In genomic region chr2:130914873-130915272, GRCm38 (mm10) we compare ENCODE assay signal across 18 mouse cellular contexts. TPM values are rescaled to one million over a fixed set of nuclear protein-coding genes. Genes with fewer than 3 reads are reported as not detected.
DNase-seq lines count a peak whose midpoint lies in the region; ATAC-seq and TF ChIP-seq lines count a peak whose summit lies in the region.
"Had no signal": no experiment of that assay in that cellular context is flagged by ENCODE, and none has a peak within 500 bp of the region (broad histone marks: within the 10 kb centered on the region; RNA-seq: fewer than 3 reads in every experiment).

No protein-coding gene starts in this region.

- H3K36me3 ChIP-seq in hindbrain, postnatal 0 days (ENCODE audit: insufficient read depth, low read length) = no peaks in the 10 kb centered on the region
- no peaks in the 10 kb centered on the region for H3K36me3 ChIP-seq in hindbrain, embryonic 16.5 days (ENCODE audit: control insufficient read depth, insufficient read depth, low read length)
- no peaks in the 10 kb centered on the region for H3K36me3 ChIP-seq in embryonic facial prominence, embryonic 10.5 days (replicated peaks)
- no peaks in the 10 kb centered on the region for H3K36me3 ChIP-seq in forebrain, embryonic 16.5 days (ENCODE audit: control insufficient read depth, insufficient read depth)
- H3K36me3 ChIP-seq: limb, embryonic 12.5 days; midbrain, embryonic 10.5 days; stomach, embryonic 15.5 days had no signal

- H3K27me3 ChIP-seq in hindbrain, postnatal 0 days (ENCODE audit: insufficient read depth, low read length) = no peaks in the 10 kb centered on the region
- no peaks in the 10 kb centered on the region for H3K27me3 ChIP-seq in hindbrain, embryonic 16.5 days (replicated peaks; ENCODE audit: control insufficient read depth, insufficient read depth, low read length)
- H3K27me3 ChIP-seq in embryonic facial prominence, embryonic 10.5 days (replicated peaks; ENCODE audit: low read depth, poor library complexity, severe bottlenecking) = no peaks in the 10 kb centered on the region
- no peaks in the 10 kb centered on the region for H3K27me3 ChIP-seq in forebrain, embryonic 16.5 days (replicated peaks; ENCODE audit: control insufficient read depth, insufficient read depth, low read length)
- H3K27me3 ChIP-seq: limb, embryonic 12.5 days; stomach, embryonic 15.5 days had no signal

- H3K27ac ChIP-seq in hindbrain, postnatal 0 days = no peak overlapping the region
- H3K27ac ChIP-seq in hindbrain, embryonic 16.5 days (ENCODE audit: low read depth, low read length) = no peak overlapping the region
- 0 out of 2 replicates have a peak overlapping the region, but pooled peaks have one; percentile 44 for H3K27ac ChIP-seq in embryonic facial prominence, embryonic 10.5 days (replicated peaks)
- H3K27ac ChIP-seq in olfactory bulb, adult 2 months (ENCODE audit: insufficient read depth, low read depth, low read length) = peak overlapping the region; percentile 52; the same call in 1 of the 2 replicates
- H3K27ac ChIP-seq in forebrain, embryonic 16.5 days (ENCODE audit: low read length) = no peak overlapping the region
- H3K27ac ChIP-seq: hindbrain, embryonic 14.5 days; limb, embryonic 12.5 days; midbrain, embryonic 10.5 days; stomach, embryonic 15.5 days had no signal

- no peak for TF ChIP-seq CTCF in hindbrain, postnatal 0 days (IDR thresholded peaks at IDR 0.05; ENCODE audit: low read depth)
- TF ChIP-seq CTCF in olfactory bulb, adult 2 months (IDR thresholded peaks at IDR 0.05; ENCODE audit: insufficient read depth, low read depth, low read length) = no peak

- H3K4me1 ChIP-seq in hindbrain, postnatal 0 days (ENCODE audit: insufficient read depth, low read length) = 0 out of 2 replicates have a peak, but pooled peaks cover 4% of the 10 kb centered on the region
- H3K4me1 ChIP-seq in hindbrain, embryonic 16.5 days (ENCODE audit: control insufficient read depth, insufficient read depth, low read depth, low read length) = no peaks in the 10 kb centered on the region
- peaks cover 18% of the 10 kb centered on the region for H3K4me1 ChIP-seq in embryonic facial prominence, embryonic 10.5 days
- H3K4me1 ChIP-seq in olfactory bulb, adult 2 months (ENCODE audit: control insufficient read depth, insufficient read depth, low read length) = peaks cover 4% of the 10 kb centered on the region; the same call in 1 of the 2 replicates
- peaks cover 4% of the 10 kb centered on the region; the same call in 1 of the 2 replicates for H3K4me1 ChIP-seq in forebrain, embryonic 16.5 days (replicated peaks; ENCODE audit: control insufficient read depth, insufficient read depth, low read length)
- H3K4me1 ChIP-seq: midbrain, embryonic 10.5 days; stomach, embryonic 15.5 days had no signal

- no peak overlapping the region for H3K4me3 ChIP-seq in hindbrain, postnatal 0 days (ENCODE audit: low read length)
- H3K4me3 ChIP-seq in hindbrain, embryonic 16.5 days (ENCODE audit: low read length) = no peak overlapping the region
- H3K4me3 ChIP-seq in embryonic facial prominence, embryonic 10.5 days = no peak overlapping the region
- H3K4me3 ChIP-seq in olfactory bulb, adult 2 months (ENCODE audit: insufficient read depth, low read depth, low read length) = no peak overlapping the region
- no peak overlapping the region for H3K4me3 ChIP-seq in forebrain, embryonic 16.5 days (replicated peaks; ENCODE audit: low read length)
- H3K4me3 ChIP-seq: erythroblast, embryonic 14.5 days; limb, embryonic 12.5 days; midbrain, embryonic 10.5 days; stomach, embryonic 15.5 days had no signal

- TF ChIP-seq POLR2A in olfactory bulb, adult 2 months (IDR thresholded peaks at IDR 0.05; ENCODE audit: insufficient read depth, low read depth, low read length) = no peak

- WGBS in hindbrain, postnatal 0 days = 74% methylated on average over 1 of the region's 1 CpGs
- 74% methylated on average over 1 of the region's 1 CpGs for WGBS in hindbrain, embryonic 16.5 days
- 68% methylated on average over 1 of the region's 1 CpGs for WGBS in embryonic facial prominence, embryonic 10.5 days
- 71% methylated on average over 1 of the region's 1 CpGs for WGBS in olfactory bulb, adult 2 months
- WGBS in forebrain, embryonic 16.5 days = 96% methylated on average over 1 of the region's 1 CpGs

- H3K9ac ChIP-seq in hindbrain, postnatal 0 days (replicated peaks; ENCODE audit: low read length) = no peak overlapping the region
- no peak overlapping the region for H3K9ac ChIP-seq in hindbrain, embryonic 16.5 days (ENCODE audit: low read depth, low read length)
- no peak overlapping the region for H3K9ac ChIP-seq in forebrain, embryonic 16.5 days (replicated peaks; ENCODE audit: low read depth, low read length)
- H3K9ac ChIP-seq: hindbrain, embryonic 14.5 days; limb, embryonic 12.5 days; stomach, embryonic 15.5 days had no signal

- no peaks in the 10 kb centered on the region for H3K9me3 ChIP-seq in hindbrain, postnatal 0 days (ENCODE audit: low read length)
- no peaks in the 10 kb centered on the region for H3K9me3 ChIP-seq in hindbrain, embryonic 16.5 days (ENCODE audit: control insufficient read depth, low read length)
- no peaks in the 10 kb centered on the region for H3K9me3 ChIP-seq in embryonic facial prominence, embryonic 10.5 days
- H3K9me3 ChIP-seq in forebrain, embryonic 16.5 days (ENCODE audit: control insufficient read depth, low read length) = no peaks in the 10 kb centered on the region
- H3K9me3 ChIP-seq: G1E; limb, embryonic 12.5 days; midbrain, embryonic 10.5 days; stomach, embryonic 15.5 days had no signal

- no peak for DNase-seq in hindbrain, postnatal 0 days (ENCODE audit: low spot score)
- DNase-seq in lung, postnatal 36 days = peak; percentile 31
- DNase-seq in lung, postnatal 14 days = no peak
- no peak for DNase-seq in embryonic facial prominence, embryonic 10.5 days (ENCODE audit: low spot score)
- DNase-seq: adrenal gland, postnatal 10 days; cerebellum, postnatal 14 days; kidney, adult 2 months; kidney, postnatal 36 days; lung, adult 2 months had no signal

- no peak overlapping the region for H3K4me2 ChIP-seq in hindbrain, postnatal 0 days (ENCODE audit: low read depth, low read length)
- no peak overlapping the region for H3K4me2 ChIP-seq in hindbrain, embryonic 16.5 days (ENCODE audit: low read length)
- H3K4me2 ChIP-seq in forebrain, embryonic 16.5 days (ENCODE audit: low read length) = no peak overlapping the region
- H3K4me2 ChIP-seq: hindbrain, embryonic 14.5 days; limb, embryonic 12.5 days; stomach, embryonic 15.5 days had no signal

- 0 out of 2 replicates have a peak, but pooled peaks have one; percentile 29 for ATAC-seq in hindbrain, postnatal 0 days
- no peak for ATAC-seq in hindbrain, embryonic 16.5 days
- no peak for ATAC-seq in forebrain, embryonic 16.5 days

RNA-seq across cellular contexts. Expression of gene Atrn, which starts 8.6 kb away (rescaled TPM):
- total RNA-seq in hindbrain, postnatal 0 days (2014; rRNA removed) = 76.4 and 78.4 TPM in 2 replicates
- polyA plus RNA-seq in hindbrain, postnatal 0 days (2015; fragmentation: Nextera tagmentation; extraction: Ambion mirVana) = 11.2 and 12.6 TPM in 2 replicates
- 12.0 and 13.1 TPM in 2 replicates for polyA plus RNA-seq in hindbrain, embryonic 16.5 days (2015; fragmentation: Nextera tagmentation; extraction: Ambion mirVana)
- polyA plus RNA-seq in embryonic facial prominence, embryonic 10.5 days (2016; fragmentation: Nextera tagmentation; extraction: Ambion mirVana) = 6.0 and 6.2 TPM in 2 replicates
- polyA plus RNA-seq in olfactory bulb, adult 2 months (2012; ENCODE audit: insufficient read depth, insufficient read length, low replicate concordance, missing spikeins) = 69.6 TPM in 1 of 2 replicates, not detected in the other
- polyA plus RNA-seq in forebrain, embryonic 16.5 days (2015; fragmentation: Nextera tagmentation; extraction: Ambion mirVana) = 12.2 and 14.8 TPM in 2 replicates

RNA-seq across cellular contexts. Expression of gene 4930402H24Rik, which starts 8.7 kb away (rescaled TPM):
- 131 and 188 TPM in 2 replicates for total RNA-seq in hindbrain, postnatal 0 days (2014; rRNA removed)
- 57.2 and 57.6 TPM in 2 replicates for polyA plus RNA-seq in hindbrain, postnatal 0 days (2015; fragmentation: Nextera tagmentation; extraction: Ambion mirVana)
- 78.7 and 92.5 TPM in 2 replicates for polyA plus RNA-seq in hindbrain, embryonic 16.5 days (2015; fragmentation: Nextera tagmentation; extraction: Ambion mirVana)
- polyA plus RNA-seq in embryonic facial prominence, embryonic 10.5 days (2016; fragmentation: Nextera tagmentation; extraction: Ambion mirVana) = 30.3 and 32.2 TPM in 2 replicates
- polyA plus RNA-seq in olfactory bulb, adult 2 months (2012; ENCODE audit: insufficient read depth, insufficient read length, low replicate concordance, missing spikeins) = not detected in 2 replicates
- 93.7 and 109 TPM in 2 replicates for polyA plus RNA-seq in forebrain, embryonic 16.5 days (2015; fragmentation: Nextera tagmentation; extraction: Ambion mirVana)

Comparison
In these comparisons a context has a peak if more than half of its experiments do, and no peak if none do; other contexts are left out.
1. H3K27ac ChIP-seq: peak in embryonic facial prominence, embryonic 10.5 days (single experiment) and olfactory bulb, adult 2 months (single experiment); none in hindbrain, postnatal 0 days (single experiment), hindbrain, embryonic 16.5 days (single experiment) and forebrain, embryonic 16.5 days (single experiment).